9 mouse cellular contexts compared by ENCODE assay signal in the genomic region with DNA sequence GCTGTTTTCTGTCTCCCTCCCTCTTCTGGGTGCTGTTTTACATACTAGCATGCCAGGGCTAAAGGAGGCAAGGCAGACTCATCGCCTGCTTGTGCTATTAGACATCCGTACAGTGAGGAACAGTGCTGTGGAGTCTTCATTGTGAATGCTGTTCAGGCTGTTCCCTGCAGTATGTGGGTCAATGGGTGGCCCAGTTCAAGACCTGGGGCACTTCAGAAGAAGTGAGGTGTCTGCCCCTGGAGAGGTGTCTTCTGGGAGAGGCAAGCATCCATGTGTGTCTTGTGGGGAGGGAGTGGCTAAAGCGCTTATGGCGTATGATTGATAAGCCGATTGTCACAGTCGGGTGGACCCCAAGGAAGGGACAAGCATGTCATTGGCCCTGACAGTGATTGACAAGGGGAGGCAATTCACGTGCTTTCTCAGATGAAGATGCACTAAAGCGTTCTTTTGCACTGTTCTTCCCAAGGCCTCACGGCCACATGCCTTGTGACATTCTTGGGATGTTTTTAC.
A peak's percentile ranks its signal among the peaks of the same experiment; 100 is the strongest.
DNase-seq lines count a peak whose midpoint lies in the region; ATAC-seq and TF ChIP-seq lines count a peak whose summit lies in the region.
"Had no signal": no experiment of that assay in that cellular context is flagged by ENCODE, and none has a peak within 500 bp of the region (broad histone marks: within the 10 kb centered on the region; RNA-seq: fewer than 3 reads in every experiment).

No protein-coding gene starts in this region.

- WGBS in heart, embryonic 12.5 days = 59% methylated on average over 9 of the region's 9 CpGs
- 51% methylated on average over 9 of the region's 9 CpGs for WGBS in lung, embryonic 15.5 days
- WGBS in intestine, postnatal 0 days = 64% methylated on average over 9 of the region's 9 CpGs

- no peak for ATAC-seq in heart, embryonic 12.5 days (ENCODE audit: insufficient number of reproducible peaks, low FRiP score)
- no peak for ATAC-seq in lung, embryonic 15.5 days (ENCODE audit: borderline replicate concordance, extremely low read depth, low FRiP score, low TSS enrichment)
- ATAC-seq in intestine, postnatal 0 days = no peak
- no peak for ATAC-seq in CD4-positive, CD25-positive, alpha-beta regulatory T cell, adult 4 months

- no peaks in the 10 kb centered on the region for H3K9me3 ChIP-seq in heart, embryonic 12.5 days (replicated peaks)
- no peaks in the 10 kb centered on the region for H3K9me3 ChIP-seq in lung, embryonic 15.5 days
- no peaks in the 10 kb centered on the region for H3K9me3 ChIP-seq in intestine, postnatal 0 days (ENCODE audit: control insufficient read depth)

- peaks cover 86% of the 10 kb centered on the region for H3K4me1 ChIP-seq in heart, embryonic 12.5 days (replicated peaks)
- H3K4me1 ChIP-seq in lung, embryonic 15.5 days = peaks cover 68% of the 10 kb centered on the region
- peaks cover 23% of the 10 kb centered on the region; the same call in 1 of the 2 replicates for H3K4me1 ChIP-seq in intestine, postnatal 0 days (replicated peaks; ENCODE audit: control insufficient read depth, insufficient read depth, low read length)

- no peak for DNase-seq in heart, adult 9 months (ENCODE audit: low spot score in 2 of 2)
- no peak for DNase-seq in lung, postnatal 36 days
- peak; percentile 35 for DNase-seq in retina, embryonic 14.5 days (ENCODE audit: low spot score)
- DNase-seq in right cerebral cortex, postnatal 10 days (ENCODE audit: low spot score in 2 of 2) = no peak
- DNase-seq: thymus, postnatal 36 days had no signal

- H3K9ac ChIP-seq in heart, embryonic 12.5 days = peak overlapping the region; percentile 36; the same call in 1 of the 2 replicates
- H3K9ac ChIP-seq in lung, embryonic 15.5 days = no peak overlapping the region
- H3K9ac ChIP-seq in intestine, postnatal 0 days (ENCODE audit: low read depth, low read length) = no peak overlapping the region

- TF ChIP-seq CTCF in intestine, postnatal 0 days (IDR thresholded peaks at IDR 0.05; ENCODE audit: low read depth) = no peak

- 0 out of 2 replicates have a peak, but pooled peaks cover 3% of the 10 kb centered on the region for H3K27me3 ChIP-seq in heart, embryonic 12.5 days (replicated peaks)
- H3K27me3 ChIP-seq in lung, embryonic 15.5 days = no peaks in the 10 kb centered on the region
- no peaks in the 10 kb centered on the region for H3K27me3 ChIP-seq in intestine, postnatal 0 days (replicated peaks; ENCODE audit: control insufficient read depth, insufficient read depth, low read length)

- H3K36me3 ChIP-seq in heart, embryonic 12.5 days = no peaks in the 10 kb centered on the region
- no peaks in the 10 kb centered on the region for H3K36me3 ChIP-seq in lung, embryonic 15.5 days
- no peaks in the 10 kb centered on the region for H3K36me3 ChIP-seq in intestine, postnatal 0 days (ENCODE audit: control insufficient read depth, insufficient read depth)

- H3K4me3 ChIP-seq in heart, embryonic 12.5 days = no peak overlapping the region
- H3K4me3 ChIP-seq in lung, embryonic 15.5 days = no peak overlapping the region
- no peak overlapping the region for H3K4me3 ChIP-seq in intestine, postnatal 0 days (ENCODE audit: low read depth, low read length)

- H3K4me2 ChIP-seq in heart, embryonic 12.5 days = peak overlapping the region; percentile 23; the same call in 1 of the 2 replicates
- H3K4me2 ChIP-seq in lung, embryonic 15.5 days = no peak overlapping the region
- H3K4me2 ChIP-seq in intestine, postnatal 0 days (replicated peaks; ENCODE audit: low read depth) = 0 out of 2 replicates have a peak overlapping the region, but pooled peaks have one; percentile 25

- H3K27ac ChIP-seq in heart, embryonic 12.5 days (ENCODE audit: poor library complexity, severe bottlenecking) = peak overlapping the region; percentile 56
- H3K27ac ChIP-seq in lung, embryonic 15.5 days = peak overlapping the region; percentile 54; the same call in 1 of the 2 replicates
- H3K27ac ChIP-seq in intestine, postnatal 0 days (ENCODE audit: low read depth, low read length) = no peak overlapping the region
